Mouse (Mus musculus): ENCODE data around the gene Tmcc3.

DNA sequence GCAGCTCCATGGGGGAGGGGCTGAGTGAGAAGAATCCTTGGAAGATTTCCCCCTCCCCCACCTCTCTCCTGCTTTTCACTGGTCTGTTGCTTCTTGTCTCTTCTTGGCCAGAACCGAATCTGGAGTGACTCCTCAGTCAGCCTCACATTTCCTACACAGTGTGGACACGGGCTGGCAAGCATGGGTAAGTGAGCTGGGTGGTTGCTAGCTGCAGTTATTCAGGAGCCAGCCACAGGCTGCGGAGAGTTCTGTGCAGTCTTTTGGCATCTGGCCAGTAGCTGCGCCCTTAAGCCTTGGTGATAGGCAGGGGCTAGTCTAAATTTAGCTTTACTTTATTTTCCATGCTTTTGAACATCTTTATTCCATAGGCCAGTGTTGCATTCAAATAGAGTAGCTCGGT, 18.2 kb downstream of the Tmcc3 start:
- no peak for TF ChIP-seq CTCF (IDR thresholded peaks at IDR 0.05; ENCODE audit: low read depth, low read length)
- TF ChIP-seq POLR2A (IDR thresholded peaks at IDR 0.05; ENCODE audit: borderline replicate concordance, low read depth, low read length) = no peak

All from bone marrow macrophage, adult 2 months (primary cell).